Mouse (Mus musculus) testis, adult 10 weeks (tissue): Measurements from ENCODE around the gene Lrrn1. TPM values are rescaled to one million over a fixed set of nuclear protein-coding genes. Genes with fewer than 3 reads are reported as not detected.

ENCODE experiments used
- polyA plus RNA-seq: library from polyadenylated mRNA; stranded (reverse); fragments of 350-450 nt; fragmentation: Illumina TruSeq; extraction: RNeasy Lipid Tissue Mini Kit (QIAGEN cat#74804); gene quantifications from one replicate; pipeline ENCODE4 v1.2.3, GENCODE M21; 2014; ENCODE audit warnings: low read depth, low replicate concordance

Lrrn1 gene
- polyA plus RNA-seq: 0.97 TPM

DNA sequence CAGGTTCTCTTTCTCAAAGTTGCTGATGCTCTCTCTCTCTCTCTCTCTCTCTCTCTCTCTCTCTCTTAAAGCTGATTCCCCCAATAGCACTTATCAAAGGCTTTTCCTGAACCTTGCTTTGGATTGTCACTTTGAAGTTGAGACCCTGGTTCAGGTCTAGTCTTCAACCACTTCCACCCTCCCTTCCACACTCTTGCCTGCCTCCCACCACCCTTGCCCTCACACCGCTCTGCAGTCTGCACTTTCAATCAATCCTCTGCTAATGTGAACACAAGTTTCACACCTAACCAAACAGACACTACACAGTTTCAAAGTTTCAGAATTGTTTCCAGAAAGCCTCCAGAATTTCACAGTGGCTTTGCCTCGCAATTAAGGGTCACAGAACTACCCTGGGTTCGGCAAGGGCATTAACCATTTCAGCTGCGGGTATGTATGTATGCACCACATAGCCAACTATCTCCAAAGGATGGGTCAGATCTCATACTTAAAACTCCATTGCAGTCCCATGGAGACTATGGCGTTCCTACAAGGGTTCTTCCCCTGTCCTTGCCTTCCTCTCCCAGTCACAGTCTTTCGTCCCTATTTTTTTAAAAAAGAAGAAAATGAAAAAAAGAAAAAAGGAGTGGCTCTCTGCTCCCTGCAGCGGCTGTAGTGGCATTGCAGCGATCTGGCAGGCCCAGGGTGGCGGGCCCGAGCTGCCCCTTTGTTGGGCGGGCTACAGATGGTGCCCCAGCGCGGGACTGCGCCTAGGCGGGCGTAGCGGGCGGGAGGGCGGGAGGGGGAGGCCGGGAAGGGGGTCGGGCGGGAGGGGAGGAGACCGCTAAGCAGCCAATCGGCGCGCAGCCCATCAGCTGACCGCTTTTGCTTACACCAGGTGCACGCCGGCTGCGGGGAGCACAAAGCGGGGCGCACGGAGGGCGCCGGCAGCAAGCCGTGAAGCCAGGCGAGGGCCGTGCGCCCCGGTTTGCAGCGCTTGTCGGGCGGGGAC is at the start of gene Lrrn1:
TSS of gene Lrrn1 (plus strand) at position 892 of the 988 bp plus-strand sequence.

